Mouse (Mus musculus): ENCODE measurements around the gene Tenm4. TPM values are rescaled to one million over a fixed set of nuclear protein-coding genes. Genes with fewer than 3 reads are reported as not detected.
"Not testable (repeated sequence)": the region's sequence is repeated elsewhere in the genome, so short reads cannot be mapped to it uniquely, and the experiment has no call there.

Gene Tenm4
- polyA plus RNA-seq, 1 experiment from 2014 or later = 45.6 TPM

DNA sequence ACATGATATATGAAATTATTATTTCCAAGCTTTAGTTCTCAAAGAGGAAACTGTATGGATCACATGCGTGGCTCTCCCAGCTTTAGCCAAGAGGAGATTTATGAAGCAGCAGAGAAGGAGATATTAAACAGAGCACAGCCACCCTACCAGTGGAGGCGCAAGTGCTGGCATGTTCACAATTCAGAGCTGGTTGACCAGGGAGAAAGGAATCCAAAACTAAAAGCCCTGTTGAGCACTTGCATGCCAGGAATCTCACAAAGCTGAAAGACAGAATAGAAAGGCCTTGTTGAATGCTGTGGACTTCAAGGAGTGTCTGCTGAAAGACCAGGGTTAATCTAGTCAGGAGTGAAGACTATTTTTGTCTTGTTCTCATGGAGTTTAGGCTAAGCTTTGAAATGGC, 446.3 kb downstream of the Tenm4 start:
- ATAC-seq (ENCODE audit: insufficient number of reproducible peaks, insufficient read depth, low FRiP score, low TSS enrichment, low read depth) = no peak
- no peak overlapping the region for H3K4me2 ChIP-seq
- no peaks in the 10 kb centered on the region for H3K36me3 ChIP-seq
- no peaks in the 10 kb centered on the region for H3K27me3 ChIP-seq
- H3K9ac ChIP-seq = no peak overlapping the region
- 89% methylated on average over 2 of the region's 2 CpGs for WGBS
- peaks cover 10% of the 10 kb centered on the region for H3K4me1 ChIP-seq
- H3K4me3 ChIP-seq = no peak overlapping the region
- no peaks in the 10 kb centered on the region for H3K9me3 ChIP-seq
- no peak overlapping the region for H3K27ac ChIP-seq

- no peaks in the 10 kb centered on the region for H3K9me3 ChIP-seq
- no peaks in the 10 kb centered on the region for H3K36me3 ChIP-seq
- no peak for ATAC-seq (ENCODE audit: insufficient number of reproducible peaks, insufficient read depth, low FRiP score, low TSS enrichment, low read depth)
- H3K4me3 ChIP-seq = no peak overlapping the region
- no peaks in the 10 kb centered on the region for H3K27me3 ChIP-seq
- peaks cover 10% of the 10 kb centered on the region for H3K4me1 ChIP-seq
- H3K27ac ChIP-seq = no peak overlapping the region
- no peak overlapping the region for H3K9ac ChIP-seq
- no peak overlapping the region for H3K4me2 ChIP-seq
- WGBS = 27% methylated on average over 4 of the region's 4 CpGs
These were observed 449.0 kb downstream of the Tenm4 start for GRCm38 (mm10) chr7:96619930-96620472.

- WGBS = 84% methylated on average over 3 of the region's 3 CpGs
These were observed 455.3 kb downstream of the Tenm4 start for GRCm38 (mm10) chr7:96626338-96626737.

GRCm38 (mm10) chr7:96630551-96630950, 459.5 kb downstream of the Tenm4 start:
- H3K4me1 ChIP-seq; H3K9ac ChIP-seq; H3K36me3 ChIP-seq; ATAC-seq (ENCODE audit: insufficient number of reproducible peaks, insufficient read depth, low FRiP score, low TSS enrichment, low read depth); H3K4me3 ChIP-seq; H3K27ac ChIP-seq; H3K4me2 ChIP-seq; H3K27me3 ChIP-seq; H3K9me3 ChIP-seq: not testable (repeated sequence)
- 92% methylated on average over 9 of the region's 9 CpGs for WGBS

More at GRCm38 (mm10) chr7:96626338-96626737, 455.3 kb downstream of the Tenm4 start:
- Histone ChIP-seq H3K4me2 (no peak overlapping the region), H3K4me3 (no peak overlapping the region), H3K36me3 (no peaks in the 10 kb centered on the region), H3K9ac (no peak overlapping the region), H3K4me1 (peaks cover 3% of the 10 kb centered on the region), H3K9me3 (no peaks in the 10 kb centered on the region), H3K27me3 (no peaks in the 10 kb centered on the region), H3K27ac (no peak overlapping the region)
- ATAC-seq (ENCODE audit: insufficient number of reproducible peaks, insufficient read depth, low FRiP score, low TSS enrichment, low read depth) = no peak

GRCm38 (mm10) chr7:96633008-96633407, 462.0 kb downstream of the Tenm4 start:
- Histone ChIP-seq H3K27me3 (no peaks in the 10 kb centered on the region), H3K4me3 (no peak overlapping the region), H3K4me1 (no peaks in the 10 kb centered on the region; the same call in 1 of the 2 replicates), H3K9ac (no peak overlapping the region), H3K4me2 (no peak overlapping the region), H3K9me3 (no peaks in the 10 kb centered on the region), H3K36me3 (no peaks in the 10 kb centered on the region), H3K27ac (no peak overlapping the region)
- ATAC-seq (ENCODE audit: insufficient number of reproducible peaks, insufficient read depth, low FRiP score, low TSS enrichment, low read depth) = no peak
- 53% methylated on average over 1 of the region's 1 CpGs for WGBS

GRCm38 (mm10) chr7:96635830-96636440, 464.9 kb downstream of the Tenm4 start:
- Histone ChIP-seq H3K4me3 (no peak overlapping the region), H3K27ac (no peak overlapping the region), H3K4me1 (no peaks in the 10 kb centered on the region; the same call in 1 of the 2 replicates), H3K9ac (no peak overlapping the region), H3K4me2 (no peak overlapping the region), H3K36me3 (no peaks in the 10 kb centered on the region), H3K27me3 (no peaks in the 10 kb centered on the region), H3K9me3 (no peaks in the 10 kb centered on the region)
- no peak for ATAC-seq (ENCODE audit: insufficient number of reproducible peaks, insufficient read depth, low FRiP score, low TSS enrichment, low read depth)
- WGBS = 59% methylated on average over 7 of the region's 7 CpGs

GRCm38 (mm10) chr7:96643461-96644204, 472.6 kb downstream of the Tenm4 start:
- H3K4me2 ChIP-seq = peak overlapping the region; percentile 71
- under 1% methylated on average over 27 of the region's 27 CpGs for WGBS
- peak overlapping the region; percentile 62 for H3K9ac ChIP-seq
- no peaks in the 10 kb centered on the region for H3K27me3 ChIP-seq
- H3K4me3 ChIP-seq = peak overlapping the region; percentile 42
- H3K4me1 ChIP-seq = peaks cover 43% of the 10 kb centered on the region
- no peaks in the 10 kb centered on the region for H3K9me3 ChIP-seq
- ATAC-seq (ENCODE audit: insufficient number of reproducible peaks, insufficient read depth, low FRiP score, low TSS enrichment, low read depth) = peak; percentile 77; the same call in 1 of the 2 replicates
- H3K36me3 ChIP-seq = no peaks in the 10 kb centered on the region
- H3K27ac ChIP-seq = no peak overlapping the region

DNA sequence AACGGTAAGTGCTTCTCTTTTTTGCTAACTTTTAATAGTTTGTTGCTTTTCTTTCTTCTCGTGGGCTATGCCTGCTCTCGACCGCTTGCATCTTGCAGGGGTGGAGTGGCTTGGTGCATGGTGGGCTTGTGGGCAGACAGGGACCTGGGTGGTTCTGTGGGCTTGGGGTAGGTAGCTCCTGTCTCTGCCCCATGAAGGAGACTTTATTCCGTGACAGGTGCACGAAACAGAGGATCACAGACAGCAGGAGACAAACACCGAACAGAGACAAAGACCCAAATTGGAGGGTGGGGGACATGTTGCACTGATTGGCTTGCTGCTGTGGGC, 473.1 kb downstream of the Tenm4 start:
- Histone ChIP-seq H3K27ac (no peak overlapping the region), H3K4me3 (peak overlapping the region; percentile 42), H3K36me3 (no peaks in the 10 kb centered on the region), H3K27me3 (no peaks in the 10 kb centered on the region), H3K4me1 (peaks cover 46% of the 10 kb centered on the region), H3K4me2 (peak overlapping the region; percentile 71), H3K9me3 (no peaks in the 10 kb centered on the region), H3K9ac (peak overlapping the region; percentile 62)
- WGBS = 5% methylated on average over 7 of the region's 7 CpGs
- no peak for ATAC-seq (ENCODE audit: insufficient number of reproducible peaks, insufficient read depth, low FRiP score, low TSS enrichment, low read depth)

DNA sequence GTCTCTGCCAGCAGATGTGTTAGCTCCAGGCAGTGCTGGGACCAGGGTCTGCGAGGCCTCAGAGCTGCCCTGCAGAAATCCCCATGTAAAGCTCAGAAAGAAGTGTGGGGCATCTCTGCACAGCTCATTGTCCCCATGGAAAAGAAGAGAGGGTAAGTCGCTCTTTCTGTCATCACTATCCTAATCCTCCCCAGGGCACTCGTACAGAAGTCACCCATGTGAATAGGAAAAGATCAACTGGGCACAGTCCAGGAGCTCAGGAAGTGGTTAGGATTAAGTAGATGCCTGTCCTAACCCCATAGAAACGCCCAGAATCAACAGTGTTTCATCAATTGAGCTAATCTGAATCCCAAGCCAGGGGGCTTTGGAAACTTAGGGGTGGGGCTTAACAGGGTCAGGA, 476.6 kb downstream of the Tenm4 start:
- no peaks in the 10 kb centered on the region for H3K9me3 ChIP-seq
- no peaks in the 10 kb centered on the region for H3K27me3 ChIP-seq
- H3K9ac ChIP-seq = peak overlapping the region; percentile 55; the same call in 1 of the 2 replicates
- H3K36me3 ChIP-seq = no peaks in the 10 kb centered on the region
- no peak overlapping the region for H3K4me3 ChIP-seq
- WGBS = 23% methylated on average over 4 of the region's 4 CpGs
- H3K4me1 ChIP-seq = peaks cover 74% of the 10 kb centered on the region
- no peak overlapping the region for H3K4me2 ChIP-seq
- H3K27ac ChIP-seq = no peak overlapping the region
- no peak for ATAC-seq (ENCODE audit: insufficient number of reproducible peaks, insufficient read depth, low FRiP score, low TSS enrichment, low read depth)

- Histone ChIP-seq H3K36me3 (no peaks in the 10 kb centered on the region), H3K4me3 (no peak overlapping the region), H3K27me3 (no peaks in the 10 kb centered on the region), H3K9ac (no peak overlapping the region), H3K4me1 (peaks cover 76% of the 10 kb centered on the region), H3K27ac (no peak overlapping the region), H3K4me2 (no peak overlapping the region), H3K9me3 (no peaks in the 10 kb centered on the region)
- 59% methylated on average over 2 of the region's 2 CpGs for WGBS
- ATAC-seq (ENCODE audit: insufficient number of reproducible peaks, insufficient read depth, low FRiP score, low TSS enrichment, low read depth) = no peak
These were observed 477.6 kb downstream of the Tenm4 start for GRCm38 (mm10) chr7:96648606-96649005.

GRCm38 (mm10) chr7:96649171-96649570, 478.1 kb downstream of the Tenm4 start:
- 77% methylated on average over 7 of the region's 7 CpGs for WGBS

DNA sequence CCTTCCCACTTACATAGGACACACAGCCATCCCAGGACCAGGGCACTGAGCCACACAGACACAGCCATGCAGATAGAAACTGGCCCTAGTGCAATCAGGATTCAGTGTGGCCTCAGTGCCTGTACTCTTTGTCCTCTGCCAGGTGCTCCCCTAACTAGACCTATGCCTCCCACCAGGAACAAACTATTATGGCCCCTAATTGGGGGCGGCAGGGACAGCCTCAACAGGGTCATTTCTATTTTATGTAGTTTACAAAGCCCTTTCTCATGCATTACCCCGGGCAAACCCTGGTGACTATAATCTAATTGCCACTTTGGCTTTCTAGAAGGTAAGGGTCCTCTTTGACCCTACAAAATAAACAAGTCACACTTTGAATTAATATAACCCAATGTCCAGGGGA, 479.4 kb downstream of the Tenm4 start:
- no peak overlapping the region for H3K9ac ChIP-seq
- H3K9me3 ChIP-seq = no peaks in the 10 kb centered on the region
- no peak overlapping the region; the same call in 1 of the 2 replicates for H3K27ac ChIP-seq
- no peak overlapping the region for H3K4me3 ChIP-seq
- no peaks in the 10 kb centered on the region for H3K27me3 ChIP-seq
- ATAC-seq (ENCODE audit: insufficient number of reproducible peaks, insufficient read depth, low FRiP score, low TSS enrichment, low read depth) = no peak
- no peaks in the 10 kb centered on the region for H3K36me3 ChIP-seq
- H3K4me1 ChIP-seq = peaks cover 71% of the 10 kb centered on the region
- no peak overlapping the region for H3K4me2 ChIP-seq
- WGBS = 23% methylated on average over 2 of the region's 2 CpGs

More at GRCm38 (mm10) chr7:96649171-96649570, 478.1 kb downstream of the Tenm4 start:
- Histone ChIP-seq H3K4me1 (peaks cover 78% of the 10 kb centered on the region), H3K27ac (peak overlapping the region; percentile 40; the same call in 1 of the 2 replicates), H3K4me3 (no peak overlapping the region), H3K9me3 (no peaks in the 10 kb centered on the region), H3K9ac (no peak overlapping the region), H3K4me2 (no peak overlapping the region), H3K27me3 (no peaks in the 10 kb centered on the region), H3K36me3 (no peaks in the 10 kb centered on the region)
- ATAC-seq (ENCODE audit: insufficient number of reproducible peaks, insufficient read depth, low FRiP score, low TSS enrichment, low read depth) = no peak

Data from embryonic facial prominence, embryonic 13.5 days (tissue).